Mouse (Mus musculus): ENCODE results near the gene Flad1.

DNA sequence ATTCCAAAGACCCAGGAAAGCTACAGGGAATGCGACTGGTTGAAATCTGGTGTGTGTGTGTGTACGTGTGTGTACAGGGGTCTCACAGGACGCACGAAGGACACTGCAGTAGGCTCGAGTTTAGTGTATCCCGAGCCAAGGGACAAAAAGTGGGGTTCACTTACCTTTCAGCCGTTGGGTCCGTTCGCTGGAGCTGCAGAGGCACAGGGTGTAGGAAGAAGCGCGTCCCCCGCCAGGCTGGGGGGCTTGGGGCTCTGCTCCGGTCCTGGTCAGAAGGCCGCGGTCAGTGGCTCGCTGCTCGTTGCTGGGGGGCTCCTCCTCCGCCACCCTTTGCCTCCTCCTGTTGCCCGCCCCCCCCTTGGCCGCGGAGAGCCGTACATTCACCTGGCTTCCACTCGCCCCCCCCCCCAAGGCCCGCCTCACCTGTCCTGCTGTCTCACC is 18.8 kb downstream of the Flad1 start:
- TF ChIP-seq CTCF (IDR thresholded peaks at IDR 0.05; ENCODE audit: low read depth, low read length) (no peak), POLR2A (IDR thresholded peaks at IDR 0.05; ENCODE audit: extremely low read depth, insufficient read depth, low read length) (0 out of 2 replicates have a peak, but pooled peaks have one; percentile 26)

All from liver, adult 2 months (tissue).